Mouse (Mus musculus) embryo, embryonic 10.5 days (tissue): Measurements from ENCODE around the gene Cep170b.

Source experiments
- DNase-seq: peaks from one replicate; pipeline ENCODE4 v3.0.0-alpha.2; 2015; ENCODE audit warnings: low spot score

The Cep170b gene

GRCm38 (mm10) chr12:112764141-112764540 lies 43.9 kb downstream of the Cep170b start:
- DNase-seq: no peak

- no peak for DNase-seq
These were observed 44.7 kb downstream of the Cep170b start for GRCm38 (mm10) chr12:112764991-112765390.

GRCm38 (mm10) chr12:112766586-112766985 lies 46.3 kb downstream of the Cep170b start:
- DNase-seq: no peak

- DNase-seq: no peak
These were observed 47.0 kb downstream of the Cep170b start for GRCm38 (mm10) chr12:112767036-112767890.

- DNase-seq: no peak
These were observed 47.9 kb downstream of the Cep170b start for GRCm38 (mm10) chr12:112768166-112768565.

GRCm38 (mm10) chr12:112769031-112769430 lies 48.8 kb downstream of the Cep170b start:
- DNase-seq: peak; percentile 27

GRCm38 (mm10) chr12:112769751-112770150 lies 49.5 kb downstream of the Cep170b start:
- DNase-seq: no peak

- no peak for DNase-seq
These were observed 50.1 kb downstream of the Cep170b start for GRCm38 (mm10) chr12:112770396-112770795.

- no peak for DNase-seq
These were observed 52.1 kb downstream of the Cep170b start for GRCm38 (mm10) chr12:112772306-112772705.

GRCm38 (mm10) chr12:112773366-112773765 lies 53.1 kb downstream of the Cep170b start:
- no peak for DNase-seq

GRCm38 (mm10) chr12:112774026-112774425 lies 53.8 kb downstream of the Cep170b start:
- DNase-seq: no peak

- no peak for DNase-seq
These were observed 54.2 kb downstream of the Cep170b start for GRCm38 (mm10) chr12:112774481-112774880.

GRCm38 (mm10) chr12:112791026-112791425 lies 70.8 kb downstream of the Cep170b start:
- DNase-seq: no peak

GRCm38 (mm10) chr12:112793601-112794355 lies 73.5 kb downstream of the Cep170b start:
- DNase-seq: no peak

GRCm38 (mm10) chr12:112794356-112794816 lies 74.1 kb downstream of the Cep170b start:
- DNase-seq: no peak

- DNase-seq: no peak
These were observed 74.7 kb downstream of the Cep170b start for GRCm38 (mm10) chr12:112794998-112795397.

- no peak for DNase-seq
These were observed 75.3 kb downstream of the Cep170b start for GRCm38 (mm10) chr12:112795466-112796104.
